Mouse (Mus musculus): ENCODE results near the gene Mapk11. TPM values are rescaled to one million over a fixed set of nuclear protein-coding genes. Genes with fewer than 3 reads are reported as not detected.

Gene Mapk11
- polyA plus RNA-seq, 1 experiment from 2014 or later = 3.8 TPM

DNA sequence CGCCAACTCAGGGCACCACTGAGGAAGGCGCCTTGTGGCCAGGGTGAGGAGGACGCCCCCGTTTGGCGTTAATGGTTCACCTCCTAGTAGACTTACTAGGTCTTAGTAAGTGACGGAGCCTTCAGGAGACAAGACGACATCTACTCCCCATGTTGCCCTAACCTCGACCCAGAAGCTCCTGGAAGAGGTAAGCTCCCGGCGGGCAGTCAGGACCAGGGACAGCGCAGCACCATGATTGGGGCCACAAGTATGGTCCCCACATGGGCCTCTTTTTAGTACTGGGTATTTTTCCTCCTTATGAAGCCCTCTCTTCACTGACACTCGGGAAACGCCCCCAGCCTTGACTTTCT is 588 bp upstream of the Mapk11 start:
- H3K9me3 ChIP-seq = no peaks in the 10 kb centered on the region
- H3K4me1 ChIP-seq = peaks cover 33% of the 10 kb centered on the region
- H3K4me3 ChIP-seq = peak overlapping the region; percentile 69
- H3K9ac ChIP-seq = no peak overlapping the region; the same call in 1 of the 2 replicates
- 1% methylated on average over 13 of the region's 13 CpGs for WGBS
- no peak for ATAC-seq (ENCODE audit: extremely low read depth, insufficient number of reproducible peaks, low FRiP score, low TSS enrichment)
- peaks cover 18% of the 10 kb centered on the region for H3K36me3 ChIP-seq
- H3K27ac ChIP-seq (replicated peaks) = no peak overlapping the region
- peak overlapping the region; percentile 83 for H3K4me2 ChIP-seq
- peaks cover 58% of the 10 kb centered on the region for H3K27me3 ChIP-seq (replicated peaks)

DNA sequence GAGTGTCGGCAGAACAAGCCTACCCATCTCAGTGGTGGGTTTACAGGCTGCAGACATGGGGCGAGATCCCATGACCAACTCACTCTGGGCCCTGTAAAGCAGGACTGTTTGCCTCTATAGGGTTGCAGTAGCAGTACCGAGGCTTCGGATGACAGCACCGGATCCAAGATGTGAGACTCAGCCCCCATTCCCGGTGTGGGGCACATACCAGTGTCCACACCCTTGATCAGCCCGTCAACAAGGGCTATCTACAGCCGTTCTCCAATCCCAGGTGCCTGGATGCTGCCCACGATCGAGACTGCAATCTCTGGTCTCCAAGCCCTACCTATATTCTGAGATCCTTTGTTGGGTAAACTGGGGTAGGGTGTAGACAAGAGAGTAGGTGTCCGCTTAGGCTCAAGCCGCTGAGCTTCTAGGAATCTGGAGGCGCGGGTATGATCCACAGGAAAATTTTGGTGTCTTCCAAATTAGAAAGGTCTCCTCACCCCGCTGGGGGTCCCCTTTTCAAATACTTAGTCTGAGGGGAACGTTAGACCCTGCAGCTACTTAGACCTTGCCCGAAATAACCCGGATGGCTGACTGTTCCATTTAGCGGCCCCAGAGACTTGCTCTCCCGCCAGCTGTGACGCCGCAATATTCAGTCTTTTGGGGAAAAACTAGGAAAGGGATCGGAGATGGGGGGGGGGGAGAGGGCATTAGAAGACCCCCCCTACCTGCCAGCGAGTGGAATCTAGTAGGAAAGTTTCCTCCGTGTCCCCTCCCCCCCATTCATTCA is 745 bp downstream of the Mapk11 start:
- Histone ChIP-seq H3K36me3 (peaks cover 5% of the 10 kb centered on the region), H3K4me2 (peak overlapping the region; percentile 83), H3K9me3 (no peaks in the 10 kb centered on the region), H3K4me3 (peak overlapping the region; percentile 69), H3K27ac (replicated peaks) (no peak overlapping the region; the same call in 1 of the 2 replicates), H3K9ac (peak overlapping the region; percentile 83), H3K4me1 (peaks cover 33% of the 10 kb centered on the region), H3K27me3 (replicated peaks) (peaks cover 71% of the 10 kb centered on the region)
- ATAC-seq (ENCODE audit: extremely low read depth, insufficient number of reproducible peaks, low FRiP score, low TSS enrichment) = no peak
- 7% methylated on average over 25 of the region's 25 CpGs for WGBS

DNA sequence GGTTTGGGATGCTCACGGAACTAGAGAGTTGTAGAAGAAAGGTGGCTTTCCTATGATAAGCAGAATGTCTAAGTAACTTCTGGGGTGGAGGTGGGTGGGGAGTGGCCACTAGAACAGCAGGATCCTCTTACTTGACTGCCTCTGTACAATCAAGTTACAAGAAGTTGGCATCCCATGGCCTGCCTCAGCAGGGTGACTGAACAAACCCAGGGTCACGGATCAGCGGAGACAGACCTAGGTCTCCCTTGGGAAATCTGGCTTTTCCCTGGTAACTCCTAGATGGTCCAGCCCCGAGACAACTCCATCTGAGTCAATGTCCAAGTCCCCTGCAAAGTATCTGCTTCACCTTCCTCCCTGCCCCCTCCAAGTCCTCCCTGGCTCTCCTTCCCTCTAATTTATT is 1.5 kb downstream of the Mapk11 start:
- Histone ChIP-seq H3K4me1 (peaks cover 33% of the 10 kb centered on the region), H3K9ac (no peak overlapping the region), H3K4me2 (peak overlapping the region; percentile 83; the same call in 1 of the 2 replicates), H3K27ac (replicated peaks) (no peak overlapping the region), H3K4me3 (peak overlapping the region; percentile 69; the same call in 1 of the 2 replicates), H3K36me3 (no peaks in the 10 kb centered on the region), H3K9me3 (no peaks in the 10 kb centered on the region), H3K27me3 (replicated peaks) (peaks cover 79% of the 10 kb centered on the region)
- ATAC-seq (ENCODE audit: extremely low read depth, insufficient number of reproducible peaks, low FRiP score, low TSS enrichment) = no peak
- 45% methylated on average over 4 of the region's 4 CpGs for WGBS

DNA sequence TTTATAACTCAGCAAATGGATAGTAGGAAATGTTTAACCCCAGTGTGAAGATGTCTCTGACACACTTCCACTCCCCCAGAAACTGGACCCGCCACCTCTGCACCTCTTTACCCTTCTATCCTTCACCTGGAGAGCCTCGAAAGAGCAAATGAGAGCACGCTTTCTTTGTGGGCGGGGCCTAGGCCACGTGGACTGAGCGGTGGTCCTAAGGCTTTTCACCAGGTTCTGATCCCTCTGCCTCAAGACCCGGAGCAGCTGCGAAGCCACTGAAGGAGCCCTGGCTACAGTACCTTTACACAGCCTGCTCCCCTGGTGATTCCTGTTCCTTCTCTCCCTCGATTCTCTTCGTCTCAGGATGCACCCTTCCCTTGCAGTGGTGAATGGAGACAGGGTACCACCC is 2.0 kb downstream of the Mapk11 start:
- peak overlapping the region; percentile 39 for H3K4me3 ChIP-seq
- no peaks in the 10 kb centered on the region for H3K36me3 ChIP-seq
- H3K9me3 ChIP-seq = no peaks in the 10 kb centered on the region
- 23% methylated on average over 10 of the region's 10 CpGs for WGBS
- peaks cover 84% of the 10 kb centered on the region for H3K27me3 ChIP-seq (replicated peaks)
- no peak for ATAC-seq (ENCODE audit: extremely low read depth, insufficient number of reproducible peaks, low FRiP score, low TSS enrichment)
- H3K4me2 ChIP-seq = peak overlapping the region; percentile 67
- no peak overlapping the region for H3K9ac ChIP-seq
- H3K4me1 ChIP-seq = peaks cover 33% of the 10 kb centered on the region
- H3K27ac ChIP-seq (replicated peaks) = no peak overlapping the region

DNA sequence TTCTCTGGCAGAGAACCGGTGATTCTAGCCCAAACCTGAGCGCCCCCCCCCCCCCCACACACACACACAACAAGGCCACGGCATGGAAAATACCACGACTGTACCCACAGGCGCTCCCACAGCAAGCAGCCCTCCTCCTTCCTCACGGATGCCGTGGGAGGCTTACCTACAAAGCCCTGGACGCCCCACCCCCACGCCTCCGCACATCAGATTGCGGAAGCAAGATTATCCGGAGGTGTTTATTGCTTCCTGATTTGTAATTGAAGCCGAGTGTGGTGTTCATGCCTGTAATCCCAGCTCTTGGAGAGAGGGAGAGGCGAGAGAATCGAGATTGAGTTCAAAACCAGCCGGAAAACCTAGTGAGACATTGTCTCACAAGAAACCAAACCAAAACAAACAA is 2.4 kb downstream of the Mapk11 start:
- ATAC-seq (ENCODE audit: extremely low read depth, insufficient number of reproducible peaks, low FRiP score, low TSS enrichment) = no peak
- Histone ChIP-seq H3K4me1 (peaks cover 33% of the 10 kb centered on the region), H3K27ac (replicated peaks) (no peak overlapping the region), H3K4me2 (peak overlapping the region; percentile 67), H3K4me3 (peak overlapping the region; percentile 39), H3K9me3 (no peaks in the 10 kb centered on the region), H3K27me3 (replicated peaks) (peaks cover 88% of the 10 kb centered on the region), H3K36me3 (no peaks in the 10 kb centered on the region), H3K9ac (peak overlapping the region; percentile 38)
- 10% methylated on average over 16 of the region's 16 CpGs for WGBS

DNA sequence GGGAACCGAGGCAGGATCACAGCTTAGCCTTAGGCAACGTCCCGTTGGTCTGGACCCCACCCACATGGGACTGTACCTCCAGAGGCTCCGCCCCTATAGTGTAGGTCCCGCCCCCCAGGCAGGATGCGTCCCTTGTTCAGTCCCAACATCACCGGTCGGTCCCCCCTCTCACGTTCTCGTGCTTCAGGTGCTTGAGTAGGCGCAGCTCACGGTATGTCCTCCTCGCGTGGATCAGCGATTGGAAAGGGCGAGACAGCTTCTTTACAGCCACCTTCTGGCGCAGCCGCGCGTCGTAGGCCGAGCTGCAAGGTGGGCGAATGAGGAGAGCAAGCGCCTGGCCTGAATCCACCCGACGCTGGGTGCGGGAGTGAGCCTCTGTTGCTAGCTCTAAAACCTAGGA is 2.9 kb downstream of the Mapk11 start:
- Histone ChIP-seq H3K9ac (peak overlapping the region; percentile 38), H3K4me1 (peaks cover 34% of the 10 kb centered on the region), H3K4me2 (peak overlapping the region; percentile 67), H3K27ac (replicated peaks) (no peak overlapping the region), H3K9me3 (no peaks in the 10 kb centered on the region), H3K4me3 (peak overlapping the region; percentile 39), H3K27me3 (replicated peaks) (peaks cover 93% of the 10 kb centered on the region), H3K36me3 (no peaks in the 10 kb centered on the region)
- ATAC-seq (ENCODE audit: extremely low read depth, insufficient number of reproducible peaks, low FRiP score, low TSS enrichment) = no peak
- WGBS = 2% methylated on average over 27 of the region's 27 CpGs

DNA sequence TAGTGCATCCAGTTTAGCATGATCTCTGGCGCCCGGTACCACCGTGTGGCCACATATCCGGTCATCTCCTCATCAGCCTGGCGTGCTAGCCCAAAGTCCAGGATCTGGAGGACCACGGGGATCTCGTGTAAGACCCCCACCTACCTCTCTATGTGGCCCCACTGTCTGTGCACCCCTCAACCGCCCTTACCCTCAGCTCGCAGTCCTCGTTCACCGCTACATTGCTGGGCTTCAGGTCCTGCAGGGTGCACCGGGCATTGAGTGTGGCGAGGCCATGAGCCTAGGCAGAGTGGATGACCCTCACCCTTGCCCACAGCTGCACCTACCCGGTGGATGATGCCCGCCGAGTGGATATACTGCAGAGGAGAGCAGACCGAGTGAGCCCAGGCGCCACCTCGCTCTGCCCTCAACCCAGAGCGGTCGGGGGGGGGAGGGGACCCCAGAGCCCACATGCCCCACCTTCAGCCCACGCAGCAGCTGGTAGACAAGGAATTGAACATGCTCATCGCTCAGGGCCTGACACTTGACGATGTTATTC is 3.5 kb downstream of the Mapk11 start:
- Histone ChIP-seq H3K27ac (replicated peaks) (no peak overlapping the region), H3K4me1 (peaks cover 41% of the 10 kb centered on the region), H3K9me3 (no peaks in the 10 kb centered on the region), H3K9ac (no peak overlapping the region), H3K4me2 (peak overlapping the region; percentile 67), H3K4me3 (peak overlapping the region; percentile 39; the same call in 1 of the 2 replicates), H3K27me3 (replicated peaks) (peaks cover 98% of the 10 kb centered on the region), H3K36me3 (no peaks in the 10 kb centered on the region)
- ATAC-seq (ENCODE audit: extremely low read depth, insufficient number of reproducible peaks, low FRiP score, low TSS enrichment) = no peak
- 57% methylated on average over 24 of the region's 24 CpGs for WGBS

DNA sequence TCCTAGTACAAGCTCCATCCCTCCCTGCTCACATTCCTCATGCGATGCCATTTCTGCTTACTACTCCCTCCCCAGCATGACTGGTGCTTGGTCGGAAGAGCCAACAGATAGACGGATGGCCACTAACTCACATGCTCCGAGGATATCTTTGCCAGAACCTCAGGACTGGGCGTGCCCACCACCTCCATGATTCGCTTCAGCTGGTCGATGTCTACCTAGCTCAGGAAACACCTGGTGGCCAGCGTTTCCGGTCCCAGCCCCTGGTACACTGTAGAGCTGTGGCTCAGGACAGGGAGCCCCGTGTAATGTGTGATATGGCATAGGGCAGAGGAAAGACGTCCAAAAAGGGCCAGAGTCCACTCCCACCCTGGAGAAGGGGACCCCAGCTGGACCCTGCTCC is 4.5 kb downstream of the Mapk11 start:
- H3K9ac ChIP-seq = no peak overlapping the region

DNA sequence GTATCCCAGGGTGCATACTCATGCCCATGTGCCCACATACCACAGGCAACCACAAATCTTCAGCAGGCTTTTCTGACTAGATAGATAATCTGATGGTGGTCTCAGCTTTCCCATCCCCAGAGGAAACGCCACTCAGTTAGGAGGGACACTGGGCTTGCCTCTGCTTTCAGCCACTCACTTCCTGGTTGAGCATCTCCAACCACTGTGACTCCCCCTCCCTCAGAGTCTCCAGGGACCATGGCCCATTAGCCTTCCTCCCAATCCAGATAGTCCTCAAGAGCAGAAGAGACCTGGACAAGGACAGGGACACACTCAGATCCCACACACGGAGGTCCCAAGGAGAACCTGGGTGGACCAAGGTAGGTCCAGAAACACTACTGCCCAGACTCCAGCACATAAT is 6.3 kb downstream of the Mapk11 start:
- Histone ChIP-seq H3K36me3 (no peaks in the 10 kb centered on the region), H3K4me2 (no peak overlapping the region), H3K27me3 (replicated peaks) (peaks cover 97% of the 10 kb centered on the region), H3K4me3 (no peak overlapping the region), H3K27ac (replicated peaks) (no peak overlapping the region), H3K4me1 (peaks cover 36% of the 10 kb centered on the region), H3K9ac (no peak overlapping the region), H3K9me3 (no peaks in the 10 kb centered on the region)
- 50% methylated on average over 2 of the region's 2 CpGs for WGBS
- no peak for ATAC-seq (ENCODE audit: extremely low read depth, insufficient number of reproducible peaks, low FRiP score, low TSS enrichment)

More for the DNA sequence above, 4.5 kb downstream of the Mapk11 start:
- Histone ChIP-seq H3K4me2 (no peak overlapping the region), H3K4me1 (peaks cover 45% of the 10 kb centered on the region), H3K27me3 (replicated peaks) (peaks cover 100% of the 10 kb centered on the region), H3K4me3 (no peak overlapping the region), H3K36me3 (no peaks in the 10 kb centered on the region), H3K27ac (replicated peaks) (no peak overlapping the region), H3K9me3 (no peaks in the 10 kb centered on the region)
- ATAC-seq (ENCODE audit: extremely low read depth, insufficient number of reproducible peaks, low FRiP score, low TSS enrichment) = no peak
- 76% methylated on average over 11 of the region's 11 CpGs for WGBS

DNA sequence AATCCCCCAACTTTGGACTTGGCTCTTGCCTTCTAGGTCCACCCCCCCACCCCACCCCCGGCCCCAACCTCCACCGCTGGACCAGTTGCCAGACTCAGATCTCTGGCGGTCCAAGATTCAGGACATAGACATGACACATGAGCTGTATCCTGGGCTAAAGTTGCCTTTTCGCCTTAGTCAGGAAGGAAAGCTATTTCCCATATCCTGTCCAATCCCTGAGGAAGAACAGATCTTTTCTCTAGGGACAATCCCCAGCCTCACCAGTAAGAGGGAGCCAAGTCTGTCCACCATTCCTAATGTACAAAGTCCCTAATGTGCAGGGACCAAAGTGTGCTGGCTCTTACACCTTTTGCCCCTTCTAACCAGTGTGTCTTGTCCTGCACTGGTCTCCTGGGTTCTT is 7.5 kb downstream of the Mapk11 start:
- H3K27ac ChIP-seq (replicated peaks) = no peak overlapping the region
- peaks cover 44% of the 10 kb centered on the region for H3K4me1 ChIP-seq
- H3K9ac ChIP-seq = no peak overlapping the region
- no peaks in the 10 kb centered on the region for H3K36me3 ChIP-seq
- no peaks in the 10 kb centered on the region for H3K9me3 ChIP-seq
- H3K27me3 ChIP-seq (replicated peaks) = peaks cover 85% of the 10 kb centered on the region
- no peak for ATAC-seq (ENCODE audit: extremely low read depth, insufficient number of reproducible peaks, low FRiP score, low TSS enrichment)
- 41% methylated on average over 4 of the region's 4 CpGs for WGBS
- no peak overlapping the region for H3K4me3 ChIP-seq
- no peak overlapping the region for H3K4me2 ChIP-seq

DNA sequence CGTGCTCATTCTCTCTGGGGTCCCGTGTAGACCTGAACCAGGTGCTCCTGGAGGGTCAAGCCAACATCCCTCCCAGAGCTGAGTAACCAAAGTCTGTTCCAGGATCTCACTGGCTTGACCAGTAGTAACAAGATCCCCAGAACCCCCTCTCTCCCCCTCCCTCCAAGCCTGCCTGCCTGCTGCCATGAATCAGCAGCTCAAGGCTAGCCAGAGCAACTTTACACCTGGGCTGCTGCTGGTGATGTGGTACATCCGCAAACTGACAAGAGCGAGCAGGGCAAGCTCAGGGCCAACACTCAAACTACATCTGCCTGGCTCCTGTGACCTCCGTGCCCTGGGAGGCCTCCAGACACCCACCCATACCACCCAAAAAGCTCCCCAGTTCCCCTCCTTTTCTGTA is 8.0 kb downstream of the Mapk11 start:
- no peak for ATAC-seq (ENCODE audit: extremely low read depth, insufficient number of reproducible peaks, low FRiP score, low TSS enrichment)
- Histone ChIP-seq H3K4me3 (0 out of 2 replicates have a peak overlapping the region, but pooled peaks have one; percentile 64), H3K9ac (no peak overlapping the region), H3K4me2 (peak overlapping the region; percentile 90), H3K27ac (replicated peaks) (no peak overlapping the region), H3K4me1 (peaks cover 40% of the 10 kb centered on the region), H3K27me3 (replicated peaks) (peaks cover 80% of the 10 kb centered on the region), H3K9me3 (no peaks in the 10 kb centered on the region), H3K36me3 (no peaks in the 10 kb centered on the region)
- WGBS = 24% methylated on average over 5 of the region's 5 CpGs

Data from heart, embryonic 13.5 days (tissue).